Mouse (Mus musculus): ENCODE data around the gene Acsl1.

Gene Acsl1

GRCm38 (mm10) chr8:46470792-46471781 lies at the start of gene Acsl1:
Gene Acsl1 (plus strand): TSS chr8:46471037.
- DNase-seq: peak; percentile 99

- DNase-seq: no peak
These were observed 49.3 kb upstream of the Acsl1 start for GRCm38 (mm10) chr8:46421515-46421914.

GRCm38 (mm10) chr8:46427940-46428339 lies 42.9 kb upstream of the Acsl1 start:
- no peak for DNase-seq

GRCm38 (mm10) chr8:46429871-46430270 lies 41.0 kb upstream of the Acsl1 start:
- DNase-seq: peak; percentile 86

GRCm38 (mm10) chr8:46431921-46432320 lies 38.9 kb upstream of the Acsl1 start:
- no peak for DNase-seq

GRCm38 (mm10) chr8:46432581-46432980 lies 38.3 kb upstream of the Acsl1 start:
- no peak for DNase-seq

GRCm38 (mm10) chr8:46433656-46434055 lies 37.2 kb upstream of the Acsl1 start:
- no peak for DNase-seq

GRCm38 (mm10) chr8:46438491-46438890 lies 32.3 kb upstream of the Acsl1 start:
- DNase-seq: no peak

- no peak for DNase-seq
These were observed 24.6 kb upstream of the Acsl1 start for GRCm38 (mm10) chr8:46445964-46446915.

GRCm38 (mm10) chr8:46447334-46447733 lies 23.5 kb upstream of the Acsl1 start:
- no peak for DNase-seq

GRCm38 (mm10) chr8:46448606-46449005 lies 22.2 kb upstream of the Acsl1 start:
- no peak for DNase-seq

GRCm38 (mm10) chr8:46449063-46449462 lies 21.8 kb upstream of the Acsl1 start:
- DNase-seq: no peak

- DNase-seq: no peak
These were observed 21.1 kb upstream of the Acsl1 start for GRCm38 (mm10) chr8:46449723-46450251.

GRCm38 (mm10) chr8:46458215-46458811 lies 12.5 kb upstream of the Acsl1 start:
- no peak for DNase-seq

GRCm38 (mm10) chr8:46468400-46468799 lies 2.4 kb upstream of the Acsl1 start:
- no peak for DNase-seq

- DNase-seq: no peak
These were observed 1.6 kb upstream of the Acsl1 start for GRCm38 (mm10) chr8:46469071-46469769.

- no peak for DNase-seq
These were observed 596 bp upstream of the Acsl1 start for GRCm38 (mm10) chr8:46470091-46470791.

GRCm38 (mm10) chr8:46471926-46472485 lies 1.2 kb downstream of the Acsl1 start:
- no peak for DNase-seq

GRCm38 (mm10) chr8:46474120-46474519 lies 3.3 kb downstream of the Acsl1 start:
- no peak for DNase-seq

GRCm38 (mm10) chr8:46474634-46475033 lies 3.8 kb downstream of the Acsl1 start:
- DNase-seq: no peak

- DNase-seq: no peak
These were observed 4.6 kb downstream of the Acsl1 start for GRCm38 (mm10) chr8:46475404-46475803.

Data from right cerebral cortex, adult 18-20 months (tissue).